Mouse (Mus musculus) stomach, postnatal 0 days (tissue): Measurements from ENCODE around the gene Spink4.

Source experiments
- CTCF ChIP-seq: IDR thresholded peaks from 2 replicates; pipeline ENCODE4 v1.5.1; 2016; ENCODE audit warnings: antibody characterized with exemption, low read depth, mild to moderate bottlenecking, moderate library complexity
- EP300 ChIP-seq: optimal IDR thresholded peaks from 2 replicates; pipeline ENCODE3; 2016; ENCODE audit warnings: antibody characterized with exemption

DNA sequence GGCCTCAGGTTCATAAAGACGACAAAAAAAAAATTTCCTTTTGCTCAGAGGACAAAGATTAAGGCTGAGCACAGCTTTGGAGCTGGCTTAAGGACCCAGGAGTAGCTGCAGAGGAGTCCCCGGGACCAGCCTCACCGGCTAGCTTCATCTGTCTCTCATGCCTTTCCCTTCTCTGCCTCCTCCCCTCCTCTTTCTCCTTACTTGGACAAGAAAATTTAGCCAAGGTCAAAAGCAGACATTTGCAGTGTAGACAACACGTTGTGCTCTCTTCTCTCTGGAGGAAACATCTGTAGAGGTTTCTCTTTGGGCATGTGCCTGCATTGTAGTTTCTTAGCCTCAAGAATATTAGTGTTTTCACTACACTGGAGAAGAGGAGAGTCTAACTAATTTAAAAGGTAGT is 34.0 kb upstream of the Spink4 start:
- TF ChIP-seq CTCF (no peak), EP300 (no peak)
